Mouse (Mus musculus): Measurements from ENCODE around the gene Cd300e. TPM values are rescaled to one million over a fixed set of nuclear protein-coding genes. Genes with fewer than 3 reads are reported as not detected.

Cd300e gene
- polyA plus RNA-seq, 1 experiment from 2014 or later: not detected

DNA sequence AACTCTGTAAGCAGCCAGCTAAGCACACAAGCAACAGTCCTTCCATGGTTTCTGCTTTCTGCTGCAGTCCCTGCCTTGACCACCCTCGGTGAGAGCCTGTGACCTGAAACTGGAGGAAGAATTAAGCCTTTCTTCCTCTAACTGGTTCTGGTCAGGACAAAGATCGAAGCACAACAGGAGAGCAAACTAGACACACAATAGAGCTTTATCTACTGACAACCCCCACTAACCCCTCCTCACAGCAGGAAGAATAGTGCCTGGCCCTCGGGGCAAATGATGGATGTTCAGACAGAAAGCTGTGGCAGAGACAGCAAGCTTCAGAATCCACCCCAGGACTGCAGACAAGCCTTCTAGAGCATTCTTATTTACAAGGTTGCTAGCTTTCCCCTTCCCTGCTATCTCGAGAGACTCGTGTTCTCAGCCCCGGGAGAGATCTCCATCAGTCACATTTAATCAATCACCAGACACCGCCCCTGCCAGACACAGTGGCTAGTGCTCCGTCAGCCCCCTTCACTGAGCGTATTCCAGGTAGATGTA, 9.1 kb upstream of the Cd300e start:
- Histone ChIP-seq H3K9ac (ENCODE audit: low read length) (no peak overlapping the region), H3K9me3 (ENCODE audit: control insufficient read depth, low read length) (no peaks in the 10 kb centered on the region), H3K4me3 (ENCODE audit: low read depth, low read length) (no peak overlapping the region), H3K27ac (replicated peaks) (no peak overlapping the region), H3K27me3 (ENCODE audit: control insufficient read depth, insufficient read depth, low read length) (no peaks in the 10 kb centered on the region), H3K36me3 (ENCODE audit: control insufficient read depth, insufficient read depth, low read length) (no peaks in the 10 kb centered on the region), H3K4me2 (replicated peaks; ENCODE audit: low read depth) (no peak overlapping the region; the same call in 1 of the 2 replicates), H3K4me1 (replicated peaks; ENCODE audit: control insufficient read depth, insufficient read depth) (no peaks in the 10 kb centered on the region)
- DNase-seq (ENCODE audit: low spot score) (no peak), ATAC-seq (ENCODE audit: low FRiP score, low TSS enrichment) (no peak)
- 9% methylated on average over 9 of the region's 9 CpGs for WGBS
- TF ChIP-seq CTCF (IDR thresholded peaks at IDR 0.05; ENCODE audit: low read depth) (no peak), EP300 (optimal IDR thresholded peaks at IDR 0.05) (no peak)

DNA sequence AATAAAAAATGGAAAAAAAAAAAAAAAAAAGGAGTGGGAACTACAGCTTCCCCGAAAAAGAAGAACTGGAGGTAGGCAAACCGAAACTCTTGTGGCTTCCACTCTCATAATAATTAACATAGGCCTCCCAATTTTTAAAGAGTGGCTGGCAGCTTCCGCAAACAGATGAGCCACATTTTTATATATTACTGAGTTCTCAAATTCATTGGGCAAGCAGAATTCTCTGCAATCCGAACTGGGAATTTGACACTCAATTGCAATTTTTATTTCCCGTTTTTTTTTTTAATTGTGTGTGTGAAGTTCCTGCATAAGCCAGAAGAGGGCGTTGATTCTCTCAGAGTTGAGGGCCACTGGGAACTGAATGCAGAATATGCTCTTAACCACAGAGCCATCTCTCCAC, 4.8 kb upstream of the Cd300e start:
- Histone ChIP-seq H3K27ac (replicated peaks) (no peak overlapping the region), H3K4me1 (replicated peaks; ENCODE audit: control insufficient read depth, insufficient read depth) (no peaks in the 10 kb centered on the region), H3K27me3 (ENCODE audit: control insufficient read depth, insufficient read depth, low read length) (no peaks in the 10 kb centered on the region), H3K9me3 (ENCODE audit: control insufficient read depth, low read length) (no peaks in the 10 kb centered on the region), H3K4me2 (replicated peaks; ENCODE audit: low read depth) (no peak overlapping the region), H3K36me3 (ENCODE audit: control insufficient read depth, insufficient read depth, low read length) (no peaks in the 10 kb centered on the region), H3K9ac (ENCODE audit: low read length) (no peak overlapping the region), H3K4me3 (ENCODE audit: low read depth, low read length) (no peak overlapping the region)
- no peak for ATAC-seq (ENCODE audit: low FRiP score, low TSS enrichment)
- WGBS: 66% methylated on average over 6 of the region's 6 CpGs
- TF ChIP-seq EP300 (optimal IDR thresholded peaks at IDR 0.05): no peak
- TF ChIP-seq CTCF (IDR thresholded peaks at IDR 0.05; ENCODE audit: low read depth): peak; percentile 21
- no peak for DNase-seq (ENCODE audit: low spot score)

DNA sequence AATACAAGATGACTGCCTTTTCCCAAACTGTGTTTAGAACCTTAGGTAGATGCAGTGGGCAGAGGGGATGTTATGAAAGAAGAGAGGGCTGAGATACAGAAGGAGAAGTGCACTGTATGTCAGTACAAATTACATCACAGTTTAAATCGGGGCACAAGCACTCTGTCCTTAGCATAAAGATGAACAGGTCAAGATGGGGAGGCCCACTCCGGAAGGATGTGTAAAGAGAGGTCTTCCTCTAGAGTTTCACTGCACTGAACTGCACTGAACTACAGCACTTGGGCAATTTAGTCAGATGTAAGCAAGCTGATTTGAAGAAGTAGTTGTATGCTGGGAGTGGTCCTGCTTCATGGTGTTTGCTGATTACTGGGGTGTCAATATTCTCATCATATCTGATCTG, 2.2 kb downstream of the Cd300e start:
- DNase-seq (ENCODE audit: low spot score) (no peak), ATAC-seq (ENCODE audit: low FRiP score, low TSS enrichment) (no peak)
- Histone ChIP-seq H3K27me3 (ENCODE audit: control insufficient read depth, insufficient read depth, low read length) (no peaks in the 10 kb centered on the region), H3K4me3 (ENCODE audit: low read depth, low read length) (no peak overlapping the region), H3K9me3 (ENCODE audit: control insufficient read depth, low read length) (no peaks in the 10 kb centered on the region), H3K36me3 (ENCODE audit: control insufficient read depth, insufficient read depth, low read length) (no peaks in the 10 kb centered on the region), H3K4me1 (replicated peaks; ENCODE audit: control insufficient read depth, insufficient read depth) (no peaks in the 10 kb centered on the region), H3K4me2 (replicated peaks; ENCODE audit: low read depth) (no peak overlapping the region), H3K27ac (replicated peaks) (no peak overlapping the region), H3K9ac (ENCODE audit: low read length) (no peak overlapping the region)
- no peak for TF ChIP-seq CTCF (IDR thresholded peaks at IDR 0.05; ENCODE audit: low read depth)
- no peak for TF ChIP-seq EP300 (optimal IDR thresholded peaks at IDR 0.05)
- 70% methylated on average over 2 of the region's 2 CpGs for WGBS

DNA sequence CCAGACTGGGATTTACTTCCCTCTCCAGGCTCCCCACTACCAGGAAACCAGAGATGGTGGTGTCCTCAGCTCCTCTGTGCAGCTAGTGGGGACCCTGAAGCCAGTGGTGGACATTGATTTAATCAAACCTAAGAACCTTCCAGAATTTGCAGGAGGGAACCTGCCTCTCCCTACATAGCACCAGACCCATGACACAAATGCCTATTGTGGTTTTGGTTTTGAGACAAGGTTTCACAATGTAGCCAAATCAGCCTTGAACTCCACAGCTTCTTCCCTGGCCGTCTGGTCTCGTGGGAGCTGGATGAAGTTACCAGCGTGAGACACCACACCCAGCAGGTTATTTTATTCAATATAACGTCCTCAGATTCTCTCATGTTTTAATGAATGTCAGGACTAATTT, 3.3 kb downstream of the Cd300e start:
- DNase-seq (ENCODE audit: low spot score) (no peak), ATAC-seq (ENCODE audit: low FRiP score, low TSS enrichment) (no peak)
- WGBS: 70% methylated on average over 4 of the region's 4 CpGs
- no peak overlapping the region for H3K9ac ChIP-seq (ENCODE audit: low read length)
- no peak overlapping the region for H3K4me3 ChIP-seq (ENCODE audit: low read depth, low read length)
- H3K4me1 ChIP-seq (replicated peaks; ENCODE audit: control insufficient read depth, insufficient read depth): no peaks in the 10 kb centered on the region
- TF ChIP-seq CTCF (IDR thresholded peaks at IDR 0.05; ENCODE audit: low read depth) (no peak), EP300 (optimal IDR thresholded peaks at IDR 0.05) (no peak)
- no peaks in the 10 kb centered on the region for H3K9me3 ChIP-seq (ENCODE audit: control insufficient read depth, low read length)
- H3K4me2 ChIP-seq (replicated peaks; ENCODE audit: low read depth): no peak overlapping the region
- H3K27me3 ChIP-seq (ENCODE audit: control insufficient read depth, insufficient read depth, low read length): no peaks in the 10 kb centered on the region
- H3K36me3 ChIP-seq (ENCODE audit: control insufficient read depth, insufficient read depth, low read length): no peaks in the 10 kb centered on the region
- H3K27ac ChIP-seq (replicated peaks): no peak overlapping the region

DNA sequence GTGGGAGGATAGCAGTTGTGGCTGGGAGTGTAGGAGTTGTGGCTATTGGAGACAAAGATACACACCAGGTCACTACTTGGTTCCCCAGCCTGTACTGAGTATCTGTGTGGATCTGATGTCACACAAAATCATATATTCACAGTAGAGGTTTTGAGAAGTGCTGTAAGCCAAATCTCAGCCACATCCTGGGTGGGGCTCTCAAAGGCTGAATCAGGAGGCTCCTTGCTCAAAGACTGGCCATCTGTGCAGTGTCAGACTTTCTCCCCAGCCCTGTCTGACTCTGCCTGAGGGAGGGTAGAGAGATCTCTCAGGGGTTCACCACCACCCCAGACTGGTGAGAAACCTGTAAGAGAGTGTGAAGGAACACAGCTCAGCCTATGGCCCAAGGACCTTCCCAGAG, 7.4 kb downstream of the Cd300e start:
- Histone ChIP-seq H3K9me3 (ENCODE audit: control insufficient read depth, low read length) (no peaks in the 10 kb centered on the region), H3K4me2 (replicated peaks; ENCODE audit: low read depth) (no peak overlapping the region), H3K27ac (replicated peaks) (no peak overlapping the region), H3K36me3 (ENCODE audit: control insufficient read depth, insufficient read depth, low read length) (no peaks in the 10 kb centered on the region), H3K4me3 (ENCODE audit: low read depth, low read length) (no peak overlapping the region), H3K27me3 (ENCODE audit: control insufficient read depth, insufficient read depth, low read length) (no peaks in the 10 kb centered on the region), H3K9ac (ENCODE audit: low read length) (no peak overlapping the region), H3K4me1 (replicated peaks; ENCODE audit: control insufficient read depth, insufficient read depth) (no peaks in the 10 kb centered on the region)
- no peak for ATAC-seq (ENCODE audit: low FRiP score, low TSS enrichment)
- TF ChIP-seq EP300 (optimal IDR thresholded peaks at IDR 0.05): no peak
- TF ChIP-seq CTCF (IDR thresholded peaks at IDR 0.05; ENCODE audit: low read depth): no peak
- DNase-seq (ENCODE audit: low spot score): no peak

DNA sequence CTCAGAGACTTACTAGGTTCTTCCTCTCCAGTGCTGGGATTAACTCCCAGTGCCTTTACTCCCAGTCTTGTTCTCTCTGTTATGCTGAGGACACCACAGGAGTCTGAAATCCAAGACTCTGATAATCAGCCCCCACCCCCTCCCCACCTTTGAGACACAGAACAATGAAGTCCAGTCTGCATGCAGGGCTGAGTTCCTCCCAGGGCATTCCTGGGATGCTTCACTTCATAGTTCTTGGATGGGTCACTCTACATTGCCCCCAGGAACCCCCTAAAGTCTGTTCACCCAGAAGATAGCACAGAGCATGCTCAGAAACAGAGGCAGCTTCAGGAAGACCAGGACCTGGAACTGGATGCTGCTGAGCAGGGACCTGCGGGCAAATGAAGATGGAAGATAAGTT, 9.0 kb downstream of the Cd300e start:
- no peak overlapping the region for H3K4me2 ChIP-seq (replicated peaks; ENCODE audit: low read depth)
- H3K27ac ChIP-seq (replicated peaks): no peak overlapping the region
- ATAC-seq (ENCODE audit: low FRiP score, low TSS enrichment): no peak

More for the DNA sequence above, 9.0 kb downstream of the Cd300e start:
- H3K27me3 ChIP-seq (ENCODE audit: control insufficient read depth, insufficient read depth, low read length): no peaks in the 10 kb centered on the region
- no peaks in the 10 kb centered on the region for H3K4me1 ChIP-seq (replicated peaks; ENCODE audit: control insufficient read depth, insufficient read depth)
- H3K9me3 ChIP-seq (ENCODE audit: control insufficient read depth, low read length): no peaks in the 10 kb centered on the region
- H3K4me3 ChIP-seq (ENCODE audit: low read depth, low read length): no peak overlapping the region
- no peak for DNase-seq (ENCODE audit: low spot score)
- H3K9ac ChIP-seq (ENCODE audit: low read length): no peak overlapping the region
- TF ChIP-seq EP300 (optimal IDR thresholded peaks at IDR 0.05) (no peak), CTCF (IDR thresholded peaks at IDR 0.05; ENCODE audit: low read depth) (no peak)
- WGBS: 90% methylated on average over 1 of the region's 1 CpGs
- no peaks in the 10 kb centered on the region for H3K36me3 ChIP-seq (ENCODE audit: control insufficient read depth, insufficient read depth, low read length)

Measured in stomach, postnatal 0 days (tissue).